Mouse (Mus musculus) heart, embryonic 14.5 days (tissue): ENCODE measurements around the gene Prelid1. TPM values are rescaled to one million over a fixed set of nuclear protein-coding genes. Genes with fewer than 3 reads are reported as not detected.

Experiments
- ATAC-seq: fragments of 200-750 bp; cut with Nextera tagmentation; 2 replicates; pipeline ENCODE4 v1.8.0; 2017; ENCODE audit warnings: low read depth, moderate TSS enrichment; ENCODE audit not compliant: insufficient number of reproducible peaks, insufficient read depth, low FRiP score
- H3K27ac ChIP-seq, 2 experiments: fragments of 200-500 bp in 1 of 2; fragments of 300-500 bp in 1 of 2; sonication (generic) in 1 of 2; replicated peaks in 1 of 2; 2 replicates each; pipeline ENCODE4 v1.5.1; 2012 to 2014; ENCODE audit warnings: low read depth in 2 of 2, low read length in 2 of 2, control low read depth in 1 of 2, mild to moderate bottlenecking in 1 of 2, mixed read lengths in 1 of 2; ENCODE audit not compliant: control insufficient read depth in 1 of 2, insufficient read depth in 1 of 2
- H3K27me3 ChIP-seq: fragments of 300-500 bp; sonication (generic); 2 replicates; pipeline ENCODE4 v1.6.1; 2014; ENCODE audit warnings: mild to moderate bottlenecking, low read length, control low read depth; ENCODE audit not compliant: control insufficient read depth, insufficient read depth
- H3K36me3 ChIP-seq: fragments of 300-500 bp; sonication (generic); 2 replicates; pipeline ENCODE4 v1.6.1; 2014; ENCODE audit warnings: mild to moderate bottlenecking, control low read depth, low read length, mixed read lengths; ENCODE audit not compliant: control insufficient read depth, insufficient read depth
- H3K4me1 ChIP-seq, 2 experiments: fragments of 200-500 bp in 1 of 2; fragments of 300-500 bp in 1 of 2; sonication (generic) in 1 of 2; 2 replicates each; pipeline ENCODE4 v1.6.1; 2012 to 2014; ENCODE audit warnings: low read length in 2 of 2, control low read depth in 1 of 2, mixed read lengths in 1 of 2; ENCODE audit not compliant: control insufficient read depth in 2 of 2, insufficient read depth in 2 of 2
- H3K4me2 ChIP-seq: fragments of 300-500 bp; sonication (generic); 2 replicates; pipeline ENCODE4 v1.6.1; 2014; ENCODE audit warnings: mild to moderate bottlenecking, low read length
- H3K4me3 ChIP-seq, 2 experiments: fragments of 200-500 bp in 1 of 2; fragments of 300-500 bp in 1 of 2; sonication (generic) in 1 of 2; 2 replicates each; pipeline ENCODE4 v1.5.1; 2012 to 2014; ENCODE audit warnings: low read length in 2 of 2, mild to moderate bottlenecking in 2 of 2, control low read depth in 1 of 2, low read depth in 1 of 2, moderate library complexity in 1 of 2; ENCODE audit not compliant: control insufficient read depth in 1 of 2, insufficient read depth in 1 of 2
- H3K9ac ChIP-seq: fragments of 300-500 bp; sonication (generic); 2 replicates; pipeline ENCODE4 v1.6.1; 2014; ENCODE audit warnings: mild to moderate bottlenecking, low read length
- H3K9me3 ChIP-seq: fragments of 300-500 bp; sonication (generic); 2 replicates; pipeline ENCODE4 v1.6.1; 2016; ENCODE audit warnings: low read length, control low read depth; ENCODE audit not compliant: control insufficient read depth
- WGBS: fragments of 180-500 bp; shearing (Covaris S2); extraction: QIAGEN DNeasy Blood & Tissue Kit; methylation state at CpG from one replicate; pipeline ENCODE4 v1.1.7; 2014; 5-methylcytosine and 5-hydroxymethylcytosine counted together
- polyA plus RNA-seq: library from polyadenylated mRNA; unstranded; fragments of >200 nt; fragmentation: Nextera tagmentation; extraction: Ambion mirVana; gene quantifications from 2 replicates; pipeline ENCODE4 v1.2.1, GENCODE M21; 2014

The Prelid1 gene
- polyA plus RNA-seq, 1 experiment from 2014 or later: 389 TPM

GRCm38 (mm10) chr13:55337341-55337975 lies 17.2 kb downstream of the Prelid1 start:
- Histone ChIP-seq H3K9me3 (no peaks in the 10 kb centered on the region), H3K4me3 (no peak overlapping the region), H3K9ac (no peak overlapping the region), H3K27me3 (no peaks in the 10 kb centered on the region), H3K36me3 (no peaks in the 10 kb centered on the region), H3K27ac (no peak overlapping the region), H3K4me1 (no peaks in the 10 kb centered on the region), H3K4me2 (no peak overlapping the region)
- no peak for ATAC-seq
- WGBS: 76% methylated on average over 10 of the region's 10 CpGs

- H3K9ac ChIP-seq: no peak overlapping the region
- no peak overlapping the region for H3K4me2 ChIP-seq
- no peaks in the 10 kb centered on the region for H3K9me3 ChIP-seq
- no peak for ATAC-seq
- no peaks in the 10 kb centered on the region for H3K36me3 ChIP-seq
- H3K27ac ChIP-seq: no peak overlapping the region
- WGBS: 56% methylated on average over 12 of the region's 12 CpGs
- H3K27me3 ChIP-seq: no peaks in the 10 kb centered on the region
- no peaks in the 10 kb centered on the region for H3K4me1 ChIP-seq
- no peak overlapping the region for H3K4me3 ChIP-seq
These were observed 18.1 kb downstream of the Prelid1 start for GRCm38 (mm10) chr13:55338131-55339054.

- no peak overlapping the region for H3K9ac ChIP-seq
- peaks cover 7% of the 10 kb centered on the region for H3K36me3 ChIP-seq
- no peak overlapping the region for H3K4me3 ChIP-seq
- no peak overlapping the region for H3K27ac ChIP-seq
- no peaks in the 10 kb centered on the region for H3K4me1 ChIP-seq
- no peaks in the 10 kb centered on the region for H3K9me3 ChIP-seq
- H3K4me2 ChIP-seq: no peak overlapping the region
- no peaks in the 10 kb centered on the region for H3K27me3 ChIP-seq
- ATAC-seq: no peak
- WGBS: 35% methylated on average over 2 of the region's 2 CpGs
These were observed 19.0 kb downstream of the Prelid1 start for GRCm38 (mm10) chr13:55339259-55339658.

GRCm38 (mm10) chr13:55342469-55342868 lies 22.2 kb downstream of the Prelid1 start:
- Histone ChIP-seq H3K4me3 (no peak overlapping the region), H3K27ac (no peak overlapping the region), H3K4me2 (no peak overlapping the region), H3K9ac (no peak overlapping the region), H3K36me3 (peaks cover 39% of the 10 kb centered on the region), H3K9me3 (no peaks in the 10 kb centered on the region), H3K4me1 (no peaks in the 10 kb centered on the region), H3K27me3 (no peaks in the 10 kb centered on the region)
- ATAC-seq: no peak
- WGBS: 31% methylated on average over 11 of the region's 11 CpGs

- H3K4me2 ChIP-seq: no peak overlapping the region
- no peaks in the 10 kb centered on the region for H3K9me3 ChIP-seq
- no peak overlapping the region for H3K9ac ChIP-seq
- ATAC-seq: no peak
- 84% methylated on average over 7 of the region's 7 CpGs for WGBS
- H3K27me3 ChIP-seq: no peaks in the 10 kb centered on the region
- no peaks in the 10 kb centered on the region for H3K4me1 ChIP-seq
- H3K4me3 ChIP-seq: no peak overlapping the region
- no peak overlapping the region for H3K27ac ChIP-seq
- peaks cover 57% of the 10 kb centered on the region for H3K36me3 ChIP-seq
These were observed 24.0 kb downstream of the Prelid1 start for GRCm38 (mm10) chr13:55344286-55344685.

DNA sequence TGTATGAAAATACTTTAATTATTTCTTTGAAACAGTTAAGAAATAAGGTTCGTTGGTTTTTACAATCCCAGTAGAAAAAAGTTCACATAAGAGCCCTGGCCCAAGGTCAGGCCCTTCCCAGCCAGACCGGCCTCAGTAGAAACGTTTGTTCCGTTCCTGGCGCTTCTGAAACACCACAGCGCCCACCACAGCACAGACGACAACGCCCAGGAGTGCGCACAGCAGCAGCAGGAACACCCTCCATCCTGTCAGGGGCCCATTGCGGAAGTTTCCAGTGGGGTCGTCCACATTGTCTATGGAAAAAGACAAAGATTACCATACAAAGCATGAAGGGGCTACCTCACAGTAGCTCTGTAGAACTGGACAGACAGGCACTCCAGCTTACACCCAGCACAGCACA lies 26.4 kb downstream of the Prelid1 start:
- WGBS: 74% methylated on average over 11 of the region's 11 CpGs
- H3K27ac ChIP-seq: peak overlapping the region in 1 of 2 experiments; percentile 35; a peak in 3 of 4 replicates
- H3K36me3 ChIP-seq: peaks cover 81% of the 10 kb centered on the region
- no peaks in the 10 kb centered on the region for H3K4me1 ChIP-seq
- no peaks in the 10 kb centered on the region for H3K27me3 ChIP-seq
- no peak overlapping the region for H3K4me3 ChIP-seq
- ATAC-seq: no peak
- H3K9ac ChIP-seq: no peak overlapping the region
- no peaks in the 10 kb centered on the region for H3K9me3 ChIP-seq
- H3K4me2 ChIP-seq: no peak overlapping the region

DNA sequence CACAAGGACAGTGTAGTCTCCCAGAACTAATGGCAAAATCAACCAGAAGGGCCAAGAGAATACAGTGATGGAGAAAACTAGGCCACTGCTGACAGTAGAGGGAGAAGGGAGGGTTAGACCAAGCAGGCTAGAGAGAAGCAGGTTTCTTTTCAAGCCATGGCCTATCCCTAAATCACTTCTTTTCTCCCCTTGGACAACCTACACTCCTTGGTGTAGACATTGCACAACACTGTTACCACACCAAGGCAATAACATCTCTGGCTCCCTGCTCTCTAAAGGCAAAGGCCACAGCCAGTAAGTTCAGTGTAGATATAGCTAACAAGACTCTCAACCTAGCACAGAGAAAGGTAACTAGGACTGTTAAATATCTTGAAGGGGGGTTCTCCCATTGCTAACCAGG lies 40.8 kb downstream of the Prelid1 start:
- peaks cover 3 to 13% of the 10 kb centered on the region in 2 experiments for H3K4me1 ChIP-seq
- no peaks in the 10 kb centered on the region for H3K27me3 ChIP-seq
- H3K4me2 ChIP-seq: peak overlapping the region; percentile 89
- H3K4me3 ChIP-seq: peak overlapping the region in 1 of 2 experiments; percentile 90; a peak in 2 of 4 replicates
- peak overlapping the region; percentile 94 for H3K9ac ChIP-seq
- peaks cover 41% of the 10 kb centered on the region for H3K36me3 ChIP-seq
- no peak overlapping the region for H3K27ac ChIP-seq
- no peaks in the 10 kb centered on the region for H3K9me3 ChIP-seq
- no peak for ATAC-seq
